Comparison of ENCODE assay signal across 8 mouse cellular contexts in the genomic region with DNA sequence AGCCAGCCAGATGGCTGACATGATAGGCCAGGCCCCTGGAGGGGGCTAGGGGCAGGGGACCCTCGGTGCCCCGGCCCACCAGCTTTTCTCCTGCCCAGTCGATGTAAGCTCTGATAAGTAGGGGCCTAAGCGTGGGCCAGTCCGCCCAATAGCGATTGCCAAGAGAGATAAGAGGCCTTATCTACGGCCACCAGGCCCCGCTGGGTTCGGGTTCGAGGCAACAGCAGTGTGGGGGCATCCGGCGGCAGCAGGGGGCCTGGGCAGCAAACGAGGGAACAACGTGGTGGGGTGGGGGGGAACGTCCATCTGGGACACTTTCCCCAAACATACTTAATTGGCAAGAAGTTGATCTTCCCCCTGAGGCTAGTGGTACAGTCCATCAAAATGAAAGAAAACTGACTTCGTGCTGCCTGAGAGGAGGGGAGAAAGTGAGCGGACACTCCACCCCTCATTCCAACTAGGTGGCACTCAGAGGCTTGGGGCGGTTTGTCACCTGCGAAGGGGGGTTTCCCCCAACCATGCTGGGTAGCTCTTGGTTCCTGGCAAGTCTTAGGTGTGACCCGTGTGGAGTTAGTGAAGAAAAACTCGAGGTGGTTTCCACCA. TPM values are rescaled to one million over a fixed set of nuclear protein-coding genes. Genes with fewer than 3 reads are reported as not detected.
A peak's percentile ranks its signal among the peaks of the same experiment; 100 is the strongest.
DNase-seq lines count a peak whose midpoint lies in the region; ATAC-seq and TF ChIP-seq lines count a peak whose summit lies in the region.

No protein-coding gene starts in this region.

- H3K27ac ChIP-seq in embryonic facial prominence, embryonic 15.5 days (replicated peaks): peak overlapping the region; percentile 69
- H3K27ac ChIP-seq in intestine, embryonic 16.5 days (ENCODE audit: low read length): peak overlapping the region; percentile 87
- peak overlapping the region; percentile 45 for H3K27ac ChIP-seq in stomach, postnatal 0 days (replicated peaks)

- H3K27me3 ChIP-seq in embryonic facial prominence, embryonic 15.5 days: peaks cover 28% of the 10 kb centered on the region
- no peaks in the 10 kb centered on the region for H3K27me3 ChIP-seq in intestine, embryonic 16.5 days (replicated peaks; ENCODE audit: control insufficient read depth, insufficient read depth, low read length)
- no peaks in the 10 kb centered on the region for H3K27me3 ChIP-seq in stomach, postnatal 0 days (ENCODE audit: control insufficient read depth, insufficient read depth, low read length)

- TF ChIP-seq CTCF in stomach, postnatal 0 days (IDR thresholded peaks at IDR 0.05; ENCODE audit: low read depth): no peak

- peak overlapping the region; percentile 6; the same call in 1 of the 2 replicates for H3K9ac ChIP-seq in embryonic facial prominence, embryonic 15.5 days
- H3K9ac ChIP-seq in intestine, embryonic 16.5 days (ENCODE audit: low read depth, low read length): peak overlapping the region; percentile 87
- peak overlapping the region; percentile 60 for H3K9ac ChIP-seq in stomach, postnatal 0 days (ENCODE audit: low read length)

- H3K4me1 ChIP-seq in embryonic facial prominence, embryonic 15.5 days: peaks cover 39% of the 10 kb centered on the region
- H3K4me1 ChIP-seq in intestine, embryonic 16.5 days (ENCODE audit: control insufficient read depth, insufficient read depth, low read length): peaks cover 60% of the 10 kb centered on the region
- peaks cover 12% of the 10 kb centered on the region for H3K4me1 ChIP-seq in stomach, postnatal 0 days (replicated peaks; ENCODE audit: control insufficient read depth, insufficient read depth)

- ATAC-seq in CD4-positive, CD25-positive, alpha-beta regulatory T cell, adult 4 months: peak; percentile 20
- ATAC-seq in embryonic facial prominence, embryonic 15.5 days (ENCODE audit: insufficient number of reproducible peaks, low FRiP score, low TSS enrichment, low read depth): no peak
- no peak for ATAC-seq in intestine, embryonic 16.5 days
- peak; percentile 18 for ATAC-seq in megakaryocyte progenitor cell, adult 5-6 weeks (replicated peaks; ENCODE audit: poor library complexity)
- no peak for ATAC-seq in stomach, postnatal 0 days (ENCODE audit: low FRiP score, low TSS enrichment)

- no peaks in the 10 kb centered on the region for H3K36me3 ChIP-seq in embryonic facial prominence, embryonic 15.5 days
- no peaks in the 10 kb centered on the region for H3K36me3 ChIP-seq in intestine, embryonic 16.5 days (ENCODE audit: control insufficient read depth, insufficient read depth, low read length)
- no peaks in the 10 kb centered on the region for H3K36me3 ChIP-seq in stomach, postnatal 0 days (ENCODE audit: control insufficient read depth, insufficient read depth, low read length)

- DNase-seq in 416B (ENCODE audit: low read depth): peak; percentile 100
- DNase-seq in stomach, postnatal 0 days (ENCODE audit: low spot score): peak; percentile 51
- DNase-seq in testis, postnatal 10 days (ENCODE audit: low spot score): no peak
- DNase-seq in left cerebral cortex, adult 11 months (ENCODE audit: low spot score): no peak

- WGBS in embryonic facial prominence, embryonic 15.5 days: 9% methylated on average over 21 of the region's 21 CpGs
- 6% methylated on average over 21 of the region's 21 CpGs for WGBS in intestine, embryonic 16.5 days
- 14% methylated on average over 21 of the region's 21 CpGs for WGBS in stomach, postnatal 0 days

- peak overlapping the region; percentile 99 for H3K4me2 ChIP-seq in embryonic facial prominence, embryonic 15.5 days (replicated peaks)
- H3K4me2 ChIP-seq in intestine, embryonic 16.5 days (ENCODE audit: low read depth, low read length): peak overlapping the region; percentile 93
- H3K4me2 ChIP-seq in stomach, postnatal 0 days (replicated peaks; ENCODE audit: low read depth): peak overlapping the region; percentile 93

- TF ChIP-seq EP300 in stomach, postnatal 0 days (optimal IDR thresholded peaks at IDR 0.05): no peak

- no peaks in the 10 kb centered on the region for H3K9me3 ChIP-seq in embryonic facial prominence, embryonic 15.5 days (replicated peaks)
- H3K9me3 ChIP-seq in intestine, embryonic 16.5 days (ENCODE audit: control insufficient read depth, low read length): no peaks in the 10 kb centered on the region
- H3K9me3 ChIP-seq in stomach, postnatal 0 days (ENCODE audit: control insufficient read depth, low read length): no peaks in the 10 kb centered on the region

- peak overlapping the region; percentile 72 for H3K4me3 ChIP-seq in embryonic facial prominence, embryonic 15.5 days (replicated peaks)
- H3K4me3 ChIP-seq in intestine, embryonic 16.5 days (ENCODE audit: low read length): peak overlapping the region; percentile 82
- peak overlapping the region; percentile 64 for H3K4me3 ChIP-seq in stomach, postnatal 0 days (ENCODE audit: low read depth, low read length)

RNA-seq across cellular contexts. Expression of gene Zfpm1, which starts 2.8 kb away (rescaled TPM):
- polyA plus RNA-seq in CD4-positive, CD25-positive, alpha-beta regulatory T cell, adult 4 months (2017; shearing (Covaris generic)): under 1 TPM; 0.46 to 0.82 TPM
- polyA plus RNA-seq in embryonic facial prominence, embryonic 15.5 days (2015; fragmentation: Nextera tagmentation; extraction: Ambion mirVana): 1.4 and 1.6 TPM in 2 replicates
- 2.6 and 2.7 TPM in 2 replicates for polyA plus RNA-seq in intestine, embryonic 16.5 days (2015; fragmentation: Nextera tagmentation; extraction: Ambion mirVana)
- total RNA-seq in megakaryocyte progenitor cell, adult 5-6 weeks (2015): 12.2 and 21.6 TPM in 2 replicates
- 9.9 and 20.3 TPM in 2 replicates for total RNA-seq in megakaryocyte progenitor cell, adult 5-6 weeks (2017)
- 2.3 and 2.8 TPM in 2 replicates for polyA plus RNA-seq in stomach, postnatal 0 days (2015; fragmentation: Nextera tagmentation; extraction: Ambion mirVana)

Comparison
In these comparisons a context has a peak if more than half of its experiments do, and no peak if none do; other contexts are left out.
1. DNase-seq: peak in 416B (single experiment) and stomach, postnatal 0 days (single experiment); none in testis, postnatal 10 days (single experiment) and left cerebral cortex, adult 11 months (single experiment).
2. ATAC-seq: peak in CD4-positive, CD25-positive, alpha-beta regulatory T cell, adult 4 months (single experiment) and megakaryocyte progenitor cell, adult 5-6 weeks (single experiment); none in embryonic facial prominence, embryonic 15.5 days (single experiment), intestine, embryonic 16.5 days (single experiment) and stomach, postnatal 0 days (single experiment).
3. H3K9ac ChIP-seq: peak in every context shown above with its lines; median percentile 87 in intestine, embryonic 16.5 days; 60 in stomach, postnatal 0 days; 6 in embryonic facial prominence, embryonic 15.5 days.
4. Peak in every context shown above with its lines, with median percentiles within 50 percentile points of each other: H3K27ac ChIP-seq, H3K4me2 ChIP-seq and H3K4me3 ChIP-seq.